Mouse (Mus musculus) intestine, embryonic 14.5 days (tissue): ENCODE results near the gene Adamts17. TPM values are rescaled to one million over a fixed set of nuclear protein-coding genes. Genes with fewer than 3 reads are reported as not detected.
A peak's percentile ranks its signal among the peaks of the same experiment; 100 is the strongest.

ENCODE experiments used
- ATAC-seq: fragments of 200-750 bp; cut with Nextera tagmentation; replicated peaks from 2 replicates; pipeline ENCODE4 v1.8.0; 2017; ENCODE audit warnings: low read depth, moderate number of reproducible peaks, moderate TSS enrichment, moderate library complexity; ENCODE audit not compliant: low FRiP score, low TSS enrichment
- DNase-seq: peaks from one replicate; pipeline ENCODE4 v3.0.0-alpha.2; 2018; ENCODE audit warnings: low spot score
- H3K27ac ChIP-seq: fragments of 300-500 bp; sonication (generic); 2 replicates; pipeline ENCODE4 v1.5.1; 2014; ENCODE audit warnings: low read depth, mild to moderate bottlenecking, control low read depth
- H3K27me3 ChIP-seq: fragments of 300-500 bp; sonication (generic); replicated peaks from 2 replicates; pipeline ENCODE4 v1.6.1; 2014; ENCODE audit warnings: low read length, control low read depth; ENCODE audit not compliant: control insufficient read depth, insufficient read depth
- H3K36me3 ChIP-seq: fragments of 300-500 bp; sonication (generic); 2 replicates; pipeline ENCODE4 v1.6.1; 2014; ENCODE audit warnings: low read length, control low read depth; ENCODE audit not compliant: control insufficient read depth, insufficient read depth
- H3K4me1 ChIP-seq: fragments of 300-500 bp; sonication (generic); replicated peaks from 2 replicates; pipeline ENCODE4 v1.6.1; 2014; ENCODE audit warnings: low read length, control low read depth, mixed read lengths; ENCODE audit not compliant: control insufficient read depth, insufficient read depth
- H3K4me2 ChIP-seq: fragments of 300-500 bp; sonication (generic); 2 replicates; pipeline ENCODE4 v1.6.1; 2014; ENCODE audit warnings: low read length
- H3K4me3 ChIP-seq: fragments of 300-500 bp; sonication (generic); 2 replicates; pipeline ENCODE4 v1.5.1; 2014; ENCODE audit warnings: low read depth, low read length, control low read depth, mixed read lengths
- H3K9ac ChIP-seq: fragments of 300-500 bp; sonication (generic); 2 replicates; pipeline ENCODE4 v1.6.1; 2014; ENCODE audit warnings: mild to moderate bottlenecking, low read length
- H3K9me3 ChIP-seq: fragments of 300-500 bp; sonication (generic); 2 replicates; pipeline ENCODE4 v1.6.1; 2016; ENCODE audit warnings: low read length, control low read depth; ENCODE audit not compliant: control insufficient read depth
- WGBS: fragments of 180-500 bp; shearing (Covaris S2); extraction: QIAGEN DNeasy Blood & Tissue Kit; methylation state at CpG from one replicate; pipeline ENCODE4 v1.1.7; 2014; 5-methylcytosine and 5-hydroxymethylcytosine counted together
- polyA plus RNA-seq: library from polyadenylated mRNA; unstranded; fragments of >200 nt; fragmentation: Nextera tagmentation; extraction: Ambion mirVana; gene quantifications from 2 replicates; pipeline ENCODE4 v1.2.1, GENCODE M21; 2014

The Adamts17 gene
- polyA plus RNA-seq, 1 experiment from 2014 or later: 6.7 TPM

DNA sequence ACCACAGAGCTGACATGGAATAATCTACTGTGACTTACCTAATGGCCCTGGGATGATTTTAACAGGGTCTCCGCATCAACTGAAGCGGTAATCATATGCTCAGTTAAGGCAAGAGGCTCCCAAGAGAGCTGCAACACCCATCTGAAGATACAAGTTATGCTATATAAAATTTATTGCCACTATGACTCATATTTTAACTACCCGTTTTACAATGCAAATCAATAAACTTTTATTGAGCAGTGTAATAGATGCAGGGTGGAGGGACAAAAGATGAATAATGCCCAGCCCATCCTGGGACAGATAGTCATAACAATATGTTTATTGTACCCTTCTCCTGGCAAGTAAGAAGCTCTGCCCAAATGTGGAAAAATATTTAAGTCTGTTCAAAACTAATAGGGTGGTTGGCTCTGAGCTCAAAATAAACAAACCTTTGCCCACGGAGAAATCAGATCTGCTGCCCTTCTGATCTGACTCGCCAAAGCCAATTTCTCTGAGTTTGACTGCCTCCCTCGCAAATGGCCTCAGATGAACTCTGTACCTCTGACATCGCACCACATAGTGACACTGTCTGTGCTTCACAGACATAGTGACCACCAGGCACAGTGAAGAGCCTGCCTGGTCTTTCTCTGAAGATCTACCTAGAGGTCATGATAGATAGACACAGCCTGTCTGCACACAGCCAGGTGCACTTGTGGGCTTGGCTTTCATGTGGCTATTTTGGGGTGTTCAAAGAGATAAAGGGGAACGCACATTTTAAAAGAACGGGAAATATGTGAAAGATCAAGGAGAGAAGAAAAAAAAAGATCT is 329.4 kb downstream of the Adamts17 start:
- ATAC-seq (peak; percentile 77), DNase-seq (no peak)
- no peak overlapping the region for H3K4me2 ChIP-seq
- 46% methylated on average over 9 of the region's 9 CpGs for WGBS
- H3K9me3 ChIP-seq: no peaks in the 10 kb centered on the region
- no peak overlapping the region for H3K27ac ChIP-seq
- H3K36me3 ChIP-seq: no peaks in the 10 kb centered on the region
- no peak overlapping the region for H3K9ac ChIP-seq
- no peaks in the 10 kb centered on the region; the same call in 1 of the 2 replicates for H3K4me1 ChIP-seq
- H3K27me3 ChIP-seq: no peaks in the 10 kb centered on the region
- H3K4me3 ChIP-seq: no peak overlapping the region

DNA sequence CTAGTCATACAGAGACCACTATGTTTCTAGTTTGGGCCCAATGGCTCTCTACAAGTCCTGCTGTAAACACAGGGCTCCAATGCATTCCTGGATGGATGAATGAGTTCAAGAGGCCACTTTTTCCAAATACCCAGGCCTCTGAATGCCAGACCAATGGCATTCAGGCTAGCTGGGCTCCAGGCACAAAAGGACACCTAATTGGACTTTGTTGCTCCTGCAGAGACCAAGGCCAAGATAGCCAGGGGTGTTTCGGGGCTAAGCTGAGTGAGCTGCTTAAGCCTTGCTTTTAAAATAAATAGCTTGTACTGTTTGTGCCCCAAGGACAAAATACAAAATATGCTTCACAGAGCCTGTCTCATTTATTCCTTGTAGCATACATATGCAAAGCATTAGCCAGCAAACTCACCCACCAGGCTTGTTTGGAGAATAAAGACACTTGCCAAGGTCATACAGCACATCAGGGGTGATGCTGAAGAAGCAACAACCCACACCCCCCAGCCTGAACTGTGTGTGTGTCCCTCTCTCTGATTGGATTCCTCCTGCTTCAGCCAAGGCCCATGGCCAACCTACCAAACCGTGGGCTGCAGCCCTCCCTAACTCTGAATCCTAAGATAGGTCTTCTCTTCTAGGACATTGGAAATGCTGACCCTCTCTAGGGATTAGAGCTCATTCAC is 334.1 kb downstream of the Adamts17 start:
- Histone ChIP-seq H3K4me1 (no peaks in the 10 kb centered on the region; the same call in 1 of the 2 replicates), H3K27me3 (no peaks in the 10 kb centered on the region), H3K4me3 (no peak overlapping the region), H3K9ac (no peak overlapping the region), H3K27ac (no peak overlapping the region), H3K9me3 (no peaks in the 10 kb centered on the region), H3K36me3 (no peaks in the 10 kb centered on the region), H3K4me2 (no peak overlapping the region)
- ATAC-seq: no peak
- no peak for DNase-seq
- WGBS: 84% methylated on average over 2 of the region's 2 CpGs

DNA sequence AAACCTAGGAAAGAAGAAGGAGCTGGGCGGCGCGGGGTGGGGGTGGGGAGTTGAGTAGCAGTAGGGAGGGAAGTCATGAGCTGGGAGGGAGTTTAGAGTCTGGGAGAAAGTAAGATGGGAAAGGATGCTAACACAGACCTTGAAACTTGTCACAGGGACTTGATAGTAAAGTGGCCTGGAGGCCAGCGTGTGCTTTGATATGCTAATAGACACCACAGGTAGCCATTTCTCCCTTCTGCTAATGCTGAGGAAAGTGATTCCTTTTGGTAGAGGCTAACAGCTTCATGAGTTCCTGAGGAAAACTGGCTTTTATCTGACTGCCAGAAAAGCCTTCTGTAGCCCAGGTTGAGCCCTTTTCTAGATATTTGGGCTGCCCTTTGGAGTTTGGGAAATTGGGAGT is 344.3 kb downstream of the Adamts17 start:
- H3K4me2 ChIP-seq: no peak overlapping the region

DNA sequence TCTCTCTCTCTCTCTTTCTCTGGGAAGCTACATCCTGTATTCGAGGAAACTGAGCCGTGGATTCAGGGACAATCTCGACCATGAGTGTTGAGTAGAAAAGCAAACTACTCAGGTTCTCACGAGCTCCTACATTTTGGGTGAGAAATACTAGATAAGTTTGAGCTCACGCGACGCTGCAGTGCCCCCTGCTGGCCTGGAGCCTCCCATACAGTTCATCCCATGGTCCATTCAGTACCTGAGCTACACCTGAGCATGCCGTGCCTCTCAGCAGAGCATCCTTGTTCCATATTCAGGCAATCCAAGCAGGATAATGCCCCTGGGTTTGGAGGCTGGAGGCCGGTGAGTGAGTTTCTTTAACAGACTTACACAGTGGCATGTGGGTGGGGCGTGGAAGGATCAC is 359.9 kb downstream of the Adamts17 start:
- WGBS: 16% methylated on average over 10 of the region's 10 CpGs
- Histone ChIP-seq H3K9ac (no peak overlapping the region), H3K9me3 (0 out of 2 replicates have a peak, but pooled peaks cover 2% of the 10 kb centered on the region), H3K4me2 (no peak overlapping the region), H3K4me3 (no peak overlapping the region), H3K27ac (no peak overlapping the region), H3K4me1 (no peaks in the 10 kb centered on the region), H3K27me3 (no peaks in the 10 kb centered on the region), H3K36me3 (no peaks in the 10 kb centered on the region)
- DNase-seq (peak; percentile 86), ATAC-seq (0 out of 2 replicates have a peak, but pooled peaks have one; percentile 47)

More for the DNA sequence above, 344.3 kb downstream of the Adamts17 start:
- DNase-seq (no peak), ATAC-seq (no peak)
- H3K9ac ChIP-seq: no peak overlapping the region
- no peaks in the 10 kb centered on the region for H3K9me3 ChIP-seq
- H3K4me3 ChIP-seq: no peak overlapping the region
- 26% methylated on average over 4 of the region's 4 CpGs for WGBS
- no peak overlapping the region for H3K27ac ChIP-seq
- no peaks in the 10 kb centered on the region for H3K36me3 ChIP-seq
- no peaks in the 10 kb centered on the region for H3K27me3 ChIP-seq
- H3K4me1 ChIP-seq: no peaks in the 10 kb centered on the region

Other genes starting within 250 kb of the Adamts17 start
- 14.6 and 15.2 TPM in 2 replicates for gene Asb7, start 150.1 kb upstream of the Adamts17 start, polyA plus RNA-seq
- gene Lins1, start 149.8 kb upstream of the Adamts17 start, polyA plus RNA-seq: 19.3 and 20.5 TPM in 2 replicates
- gene Cers3, start 96.2 kb upstream of the Adamts17 start, polyA plus RNA-seq: 2.4 and 3.4 TPM in 2 replicates